Mouse (Mus musculus): Measurements from ENCODE around the gene Rps6kb2. TPM values are rescaled to one million over a fixed set of nuclear protein-coding genes. Genes with fewer than 3 reads are reported as not detected.
A peak's percentile ranks its signal among the peaks of the same experiment; 100 is the strongest.

Gene Rps6kb2
- polyA plus RNA-seq, 1 experiment: 35.9 TPM

- no peaks in the 10 kb centered on the region for H3K4me1 ChIP-seq (ENCODE audit: control insufficient read depth, insufficient read depth, low read length)
- H3K27ac ChIP-seq (ENCODE audit: insufficient read depth, low read length): no peak overlapping the region
- no peak for TF ChIP-seq CTCF (IDR thresholded peaks at IDR 0.05; ENCODE audit: borderline replicate concordance, insufficient read depth, low read length)
- TF ChIP-seq POLR2A (IDR thresholded peaks at IDR 0.05; ENCODE audit: low read depth, low read length): no peak
- no peak overlapping the region for H3K4me3 ChIP-seq (ENCODE audit: insufficient read depth, low read length)
Measured at GRCm38 (mm10) chr19:4150567-4151487, 12.3 kb downstream of the Rps6kb2 start.

GRCm38 (mm10) chr19:4149764-4150461 lies 13.2 kb downstream of the Rps6kb2 start:
- peak overlapping the region; percentile 88 for H3K4me3 ChIP-seq (ENCODE audit: insufficient read depth, low read length)
- no peak overlapping the region for H3K27ac ChIP-seq (ENCODE audit: insufficient read depth, low read length)

GRCm38 (mm10) chr19:4149283-4149682 lies 13.9 kb downstream of the Rps6kb2 start:
- H3K27ac ChIP-seq (ENCODE audit: insufficient read depth, low read length): no peak overlapping the region
- no peaks in the 10 kb centered on the region for H3K4me1 ChIP-seq (ENCODE audit: control insufficient read depth, insufficient read depth, low read length)
- TF ChIP-seq CTCF (IDR thresholded peaks at IDR 0.05; ENCODE audit: borderline replicate concordance, insufficient read depth, low read length): no peak
- no peak for TF ChIP-seq POLR2A (IDR thresholded peaks at IDR 0.05; ENCODE audit: low read depth, low read length)
- peak overlapping the region; percentile 88 for H3K4me3 ChIP-seq (ENCODE audit: insufficient read depth, low read length)

More at GRCm38 (mm10) chr19:4149764-4150461, 13.2 kb downstream of the Rps6kb2 start:
- no peak for TF ChIP-seq POLR2A (IDR thresholded peaks at IDR 0.05; ENCODE audit: low read depth, low read length)
- no peak for TF ChIP-seq CTCF (IDR thresholded peaks at IDR 0.05; ENCODE audit: borderline replicate concordance, insufficient read depth, low read length)
- H3K4me1 ChIP-seq (ENCODE audit: control insufficient read depth, insufficient read depth, low read length): no peaks in the 10 kb centered on the region

GRCm38 (mm10) chr19:4148819-4149218 lies 14.3 kb downstream of the Rps6kb2 start:
- Histone ChIP-seq H3K27ac (ENCODE audit: insufficient read depth, low read length) (no peak overlapping the region), H3K4me1 (ENCODE audit: control insufficient read depth, insufficient read depth, low read length) (no peaks in the 10 kb centered on the region), H3K4me3 (ENCODE audit: insufficient read depth, low read length) (peak overlapping the region; percentile 88)
- TF ChIP-seq POLR2A (IDR thresholded peaks at IDR 0.05; ENCODE audit: low read depth, low read length): no peak

GRCm38 (mm10) chr19:4148491-4148806 lies 14.7 kb downstream of the Rps6kb2 start, which contains the start of gene Coro1b:
Gene Coro1b, plus strand, starts transcription at chr19:4148619.
- Histone ChIP-seq H3K4me3 (ENCODE audit: insufficient read depth, low read length) (peak within 1 kb of the TSS; percentile 88), H3K27ac (ENCODE audit: insufficient read depth, low read length) (no peak within 1 kb of the TSS), H3K4me1 (ENCODE audit: control insufficient read depth, insufficient read depth, low read length) (no peaks in the 10 kb centered on the region)
- no peak for TF ChIP-seq CTCF (IDR thresholded peaks at IDR 0.05; ENCODE audit: borderline replicate concordance, insufficient read depth, low read length)
- TF ChIP-seq POLR2A (IDR thresholded peaks at IDR 0.05; ENCODE audit: low read depth, low read length): peak; percentile 81

GRCm38 (mm10) chr19:4147782-4148490 lies 15.2 kb downstream of the Rps6kb2 start:
- Histone ChIP-seq H3K4me1 (ENCODE audit: control insufficient read depth, insufficient read depth, low read length) (no peaks in the 10 kb centered on the region), H3K27ac (ENCODE audit: insufficient read depth, low read length) (no peak overlapping the region), H3K4me3 (ENCODE audit: insufficient read depth, low read length) (peak overlapping the region; percentile 17; the same call in 1 of the 2 replicates)
- no peak for TF ChIP-seq CTCF (IDR thresholded peaks at IDR 0.05; ENCODE audit: borderline replicate concordance, insufficient read depth, low read length)
- TF ChIP-seq POLR2A (IDR thresholded peaks at IDR 0.05; ENCODE audit: low read depth, low read length): no peak

- TF ChIP-seq CTCF (IDR thresholded peaks at IDR 0.05; ENCODE audit: borderline replicate concordance, insufficient read depth, low read length): no peak
- no peak for TF ChIP-seq POLR2A (IDR thresholded peaks at IDR 0.05; ENCODE audit: low read depth, low read length)
- Histone ChIP-seq H3K4me3 (ENCODE audit: insufficient read depth, low read length) (no peak overlapping the region), H3K4me1 (ENCODE audit: control insufficient read depth, insufficient read depth, low read length) (no peaks in the 10 kb centered on the region), H3K27ac (ENCODE audit: insufficient read depth, low read length) (no peak overlapping the region)
Measured at GRCm38 (mm10) chr19:4147022-4147405, 16.1 kb downstream of the Rps6kb2 start.

GRCm38 (mm10) chr19:4146366-4147021 lies 16.7 kb downstream of the Rps6kb2 start:
- H3K4me3 ChIP-seq (ENCODE audit: insufficient read depth, low read length): no peak overlapping the region
- no peak overlapping the region for H3K27ac ChIP-seq (ENCODE audit: insufficient read depth, low read length)
- TF ChIP-seq POLR2A (IDR thresholded peaks at IDR 0.05; ENCODE audit: low read depth, low read length) (no peak), CTCF (IDR thresholded peaks at IDR 0.05; ENCODE audit: borderline replicate concordance, insufficient read depth, low read length) (no peak)
- H3K4me1 ChIP-seq (ENCODE audit: control insufficient read depth, insufficient read depth, low read length): no peaks in the 10 kb centered on the region

GRCm38 (mm10) chr19:4145936-4146335 lies 17.2 kb downstream of the Rps6kb2 start:
- H3K4me3 ChIP-seq (ENCODE audit: insufficient read depth, low read length): no peak overlapping the region
- TF ChIP-seq POLR2A (IDR thresholded peaks at IDR 0.05; ENCODE audit: low read depth, low read length): no peak
- TF ChIP-seq CTCF (IDR thresholded peaks at IDR 0.05; ENCODE audit: borderline replicate concordance, insufficient read depth, low read length): no peak

More at GRCm38 (mm10) chr19:4145936-4146335, 17.2 kb downstream of the Rps6kb2 start:
- no peak overlapping the region for H3K27ac ChIP-seq (ENCODE audit: insufficient read depth, low read length)
- no peaks in the 10 kb centered on the region for H3K4me1 ChIP-seq (ENCODE audit: control insufficient read depth, insufficient read depth, low read length)
